Mouse (Mus musculus) stomach, postnatal 0 days (tissue): ENCODE measurements around the gene Xpc. TPM values are rescaled to one million over a fixed set of nuclear protein-coding genes. Genes with fewer than 3 reads are reported as not detected.

Experiments
- ATAC-seq: fragments of 200-750 bp; cut with Nextera tagmentation; 2 replicates; pipeline ENCODE4 v1.8.0; 2017; ENCODE audit not compliant: low FRiP score, low TSS enrichment
- DNase-seq: peaks from one replicate; pipeline ENCODE4 v3.0.0-alpha.2; 2016; ENCODE audit warnings: low spot score
- H3K27ac ChIP-seq: fragments of 300-500 bp; sonication (generic); replicated peaks from 2 replicates; pipeline ENCODE4 v1.5.1; 2014; ENCODE audit warnings: mild to moderate bottlenecking, control low read depth
- H3K27me3 ChIP-seq: fragments of 300-500 bp; sonication (generic); 2 replicates; pipeline ENCODE4 v1.6.1; 2014; ENCODE audit warnings: low read length; ENCODE audit not compliant: control insufficient read depth, insufficient read depth
- H3K36me3 ChIP-seq: fragments of 300-500 bp; sonication (generic); 2 replicates; pipeline ENCODE4 v1.6.1; 2014; ENCODE audit warnings: low read length, mixed read lengths; ENCODE audit not compliant: control insufficient read depth, insufficient read depth
- H3K4me1 ChIP-seq: fragments of 300-500 bp; sonication (generic); replicated peaks from 2 replicates; pipeline ENCODE4 v1.6.1; 2014; ENCODE audit warnings: antibody characterized with exemption; ENCODE audit not compliant: control insufficient read depth, insufficient read depth
- H3K4me2 ChIP-seq: fragments of 300-500 bp; sonication (generic); replicated peaks from 2 replicates; pipeline ENCODE4 v1.6.1; 2014; ENCODE audit warnings: low read depth, mild to moderate bottlenecking, control low read depth, moderate library complexity
- H3K4me3 ChIP-seq: fragments of 300-500 bp; sonication (generic); 2 replicates; pipeline ENCODE4 v1.5.1; 2014; ENCODE audit warnings: low read depth, low read length, control low read depth
- H3K9ac ChIP-seq: fragments of 300-500 bp; sonication (generic); 2 replicates; pipeline ENCODE4 v1.6.1; 2014; ENCODE audit warnings: mild to moderate bottlenecking, low read length, control low read depth, mixed read lengths
- H3K9me3 ChIP-seq: fragments of 300-500 bp; sonication (generic); 2 replicates; pipeline ENCODE4 v1.6.1; 2016; ENCODE audit warnings: low read length; ENCODE audit not compliant: control insufficient read depth
- CTCF ChIP-seq: IDR thresholded peaks from 2 replicates; pipeline ENCODE4 v1.5.1; 2016; ENCODE audit warnings: antibody characterized with exemption, low read depth, mild to moderate bottlenecking, moderate library complexity
- EP300 ChIP-seq: optimal IDR thresholded peaks from 2 replicates; pipeline ENCODE3; 2016; ENCODE audit warnings: antibody characterized with exemption
- WGBS: fragments of 180-500 bp; shearing (Covaris S2); extraction: QIAGEN DNeasy Blood & Tissue Kit; methylation state at CpG from one replicate; pipeline ENCODE4 v1.1.7; 2014; 5-methylcytosine and 5-hydroxymethylcytosine counted together
- polyA plus RNA-seq: library from polyadenylated mRNA; unstranded; fragments of >200 nt; fragmentation: Nextera tagmentation; extraction: Ambion mirVana; gene quantifications from 2 replicates; pipeline ENCODE4 v1.2.1, GENCODE M21; 2015

Gene Xpc
- 8.9 and 9.3 TPM in 2 replicates for polyA plus RNA-seq

DNA sequence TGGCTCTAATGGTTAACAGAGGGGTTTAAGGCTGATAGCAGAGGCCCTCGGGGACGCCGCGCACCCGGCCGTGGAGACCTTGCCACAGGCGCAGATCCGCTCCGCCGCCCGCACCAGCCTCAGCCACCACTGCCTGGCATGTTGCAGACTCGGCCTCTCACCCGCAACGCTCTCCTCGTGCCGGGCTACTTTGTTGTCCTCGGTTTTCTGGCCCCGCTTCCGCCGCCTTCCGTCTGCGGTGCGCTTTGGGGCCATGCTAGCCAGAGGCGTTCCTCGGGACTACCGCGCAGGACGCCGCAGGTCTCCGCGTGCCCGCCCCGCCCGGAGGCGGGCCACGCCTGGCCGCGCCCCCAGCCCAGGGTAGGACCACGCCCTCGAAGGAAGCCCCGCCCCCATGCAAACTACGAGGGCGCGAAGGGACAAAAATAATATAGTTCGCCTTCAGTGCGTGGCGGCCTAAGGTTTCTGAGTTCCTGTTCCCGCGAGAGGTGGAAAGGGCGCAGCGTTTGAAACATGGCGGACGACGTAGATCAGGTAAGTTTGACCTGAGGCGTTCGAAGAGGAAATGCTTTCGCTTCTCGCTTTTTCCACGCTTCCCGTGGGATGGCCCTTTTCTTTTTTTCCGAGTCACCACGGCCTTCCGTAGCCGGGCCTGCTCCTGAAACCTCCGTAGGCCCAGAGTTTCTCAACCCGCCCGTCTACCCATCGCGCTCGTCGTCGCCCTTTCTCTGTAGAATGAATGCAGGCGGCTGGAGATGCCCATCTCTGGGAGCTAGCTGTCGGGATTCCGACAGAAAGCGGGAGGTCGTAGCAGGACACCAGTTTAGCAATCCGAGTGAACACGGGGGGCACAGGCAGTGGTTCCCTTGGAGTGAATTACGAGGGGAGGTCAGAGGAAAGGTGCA lies at the start of gene Xpc, which contains the start of gene Lsm3:
Xpc (minus strand) TSS at position 344 of the 905 bp plus-strand sequence.
Lsm3 (plus strand) TSS at position 384 of the 905 bp plus-strand sequence.
- Histone ChIP-seq H3K27me3 (no peaks in the 10 kb centered on the region), H3K4me2 (peak within 1 kb of the TSS; percentile 92), H3K36me3 (0 out of 2 replicates have a peak, but pooled peaks cover 7% of the 10 kb centered on the region), H3K9me3 (no peaks in the 10 kb centered on the region), H3K4me3 (peak within 1 kb of the TSS; percentile 85), H3K9ac (peak within 1 kb of the TSS; percentile 89), H3K27ac (peak within 1 kb of the TSS; percentile 71), H3K4me1 (peaks cover 4% of the 10 kb centered on the region; the same call in 1 of the 2 replicates)
- DNase-seq (peak; percentile 98), ATAC-seq (peak; percentile 99)
- TF ChIP-seq CTCF (peak; percentile 18; the same call in 1 of the 2 replicates), EP300 (peak; percentile 97)
- under 1% methylated on average over 78 of the region's 80 CpGs for WGBS

DNA sequence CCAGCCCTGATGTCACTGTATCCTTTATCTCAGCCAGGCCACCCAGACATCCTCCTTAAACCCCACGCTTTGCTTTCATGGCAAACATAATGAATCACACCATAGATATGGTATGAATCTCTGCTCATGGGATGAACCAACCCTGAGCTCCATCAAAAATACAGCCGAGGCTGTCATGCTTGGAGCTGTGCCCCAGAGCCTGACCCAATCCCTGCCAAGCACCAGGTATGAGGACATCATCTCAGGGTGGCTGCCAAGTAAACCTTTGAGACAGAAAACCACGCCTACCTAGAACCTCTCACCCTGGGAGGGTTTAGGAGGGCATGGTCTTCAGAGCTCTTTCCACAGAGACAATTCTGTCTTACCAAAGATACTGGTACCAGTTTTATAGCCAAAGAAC lies 47.3 kb upstream of the Xpc start:
- Histone ChIP-seq H3K9me3 (no peaks in the 10 kb centered on the region), H3K4me1 (no peaks in the 10 kb centered on the region; the same call in 1 of the 2 replicates), H3K27ac (no peak overlapping the region), H3K36me3 (no peaks in the 10 kb centered on the region), H3K9ac (no peak overlapping the region), H3K4me3 (no peak overlapping the region), H3K27me3 (no peaks in the 10 kb centered on the region), H3K4me2 (no peak overlapping the region)
- 61% methylated on average over 3 of the region's 3 CpGs for WGBS
- no peak for DNase-seq
- peak; percentile 54; the same call in 1 of the 2 replicates for ATAC-seq
- TF ChIP-seq EP300, result no peak
- no peak for TF ChIP-seq CTCF

GRCm38 (mm10) chr6:91560186-91560585 lies 44.5 kb upstream of the Xpc start:
- WGBS, result 87% methylated on average over 3 of the region's 3 CpGs
- H3K27ac ChIP-seq, result no peak overlapping the region
- no peak overlapping the region for H3K4me3 ChIP-seq
- no peak for ATAC-seq
- no peaks in the 10 kb centered on the region for H3K9me3 ChIP-seq
- no peaks in the 10 kb centered on the region for H3K36me3 ChIP-seq
- TF ChIP-seq CTCF, result no peak
- no peak for TF ChIP-seq EP300
- no peak for DNase-seq
- no peaks in the 10 kb centered on the region for H3K4me1 ChIP-seq
- no peak overlapping the region for H3K9ac ChIP-seq
- H3K27me3 ChIP-seq, result no peaks in the 10 kb centered on the region
- no peak overlapping the region for H3K4me2 ChIP-seq

- Histone ChIP-seq H3K36me3 (no peaks in the 10 kb centered on the region), H3K27ac (no peak overlapping the region), H3K9me3 (no peaks in the 10 kb centered on the region), H3K4me2 (no peak overlapping the region), H3K27me3 (no peaks in the 10 kb centered on the region), H3K4me1 (no peaks in the 10 kb centered on the region), H3K4me3 (no peak overlapping the region), H3K9ac (no peak overlapping the region)
- WGBS, result 72% methylated on average over 4 of the region's 4 CpGs
- ATAC-seq (no peak), DNase-seq (no peak)
- TF ChIP-seq EP300 (no peak), CTCF (no peak)
Measured at GRCm38 (mm10) chr6:91559371-91559770, 43.7 kb upstream of the Xpc start.

DNA sequence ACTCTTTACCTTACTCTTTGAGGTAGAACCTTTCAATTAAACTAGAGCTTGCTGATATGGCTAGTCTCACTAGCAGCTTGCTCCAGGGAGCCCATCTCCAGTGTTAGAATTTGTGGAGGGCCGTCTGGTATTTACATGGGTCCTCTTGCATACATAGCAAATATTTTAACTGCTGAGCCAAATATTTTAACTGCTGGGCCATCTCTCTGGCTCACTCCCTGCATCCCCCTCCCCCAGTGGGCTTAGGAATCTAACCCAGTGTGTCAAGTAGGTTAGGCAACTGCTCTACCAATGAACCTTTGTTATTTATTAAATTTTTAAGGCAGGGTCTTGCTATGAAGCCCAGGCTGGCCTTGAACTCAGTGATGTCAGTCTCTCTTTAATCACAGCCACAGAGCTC lies 42.9 kb upstream of the Xpc start:
- DNase-seq, result no peak
- 14% methylated on average over 1 of the region's 1 CpGs for WGBS
- ATAC-seq, result no peak

DNA sequence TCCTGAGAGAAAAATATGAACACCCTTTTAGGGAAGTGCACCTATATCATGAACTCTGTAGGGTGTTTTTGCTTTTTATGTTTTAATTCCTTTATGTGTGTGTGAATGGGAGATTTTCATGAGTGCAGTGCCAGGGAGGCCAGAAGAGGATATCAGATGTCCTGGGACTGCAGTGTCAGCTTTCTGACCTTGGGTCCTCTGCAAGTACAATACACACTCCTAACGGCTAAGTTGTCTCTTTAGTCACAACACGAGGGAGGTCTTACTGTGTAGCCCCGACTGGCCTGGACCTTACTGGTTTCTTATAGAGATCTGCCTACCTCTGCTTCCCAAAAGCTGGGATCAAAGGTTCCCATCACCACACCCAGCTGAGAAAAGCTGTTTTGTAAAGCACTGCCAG lies 37.0 kb upstream of the Xpc start:
- H3K36me3 ChIP-seq, result no peaks in the 10 kb centered on the region
- DNase-seq (no peak), ATAC-seq (no peak)
- 63% methylated on average over 3 of the region's 3 CpGs for WGBS
- TF ChIP-seq CTCF, result no peak
- no peak for TF ChIP-seq EP300
- H3K4me3 ChIP-seq, result no peak overlapping the region
- H3K4me1 ChIP-seq, result no peaks in the 10 kb centered on the region
- no peak overlapping the region for H3K4me2 ChIP-seq
- H3K9me3 ChIP-seq, result no peaks in the 10 kb centered on the region
- no peak overlapping the region for H3K27ac ChIP-seq
- H3K9ac ChIP-seq, result no peak overlapping the region
- H3K27me3 ChIP-seq, result no peaks in the 10 kb centered on the region

More for the DNA sequence above, 42.9 kb upstream of the Xpc start:
- no peak overlapping the region for H3K4me3 ChIP-seq
- no peak overlapping the region for H3K9ac ChIP-seq
- no peaks in the 10 kb centered on the region for H3K36me3 ChIP-seq
- no peaks in the 10 kb centered on the region for H3K4me1 ChIP-seq
- no peak overlapping the region for H3K27ac ChIP-seq
- TF ChIP-seq EP300 (no peak), CTCF (no peak)
- no peaks in the 10 kb centered on the region for H3K27me3 ChIP-seq
- no peaks in the 10 kb centered on the region for H3K9me3 ChIP-seq
- no peak overlapping the region for H3K4me2 ChIP-seq
